Mouse (Mus musculus) heart, postnatal 0 days (tissue): ENCODE measurements around the gene Sf3b3.

Experiments used
- CTCF ChIP-seq: IDR thresholded peaks from 2 replicates; pipeline ENCODE4 v1.5.1; 2016; ENCODE audit warnings: antibody characterized with exemption, control low read depth, low read depth
- EP300 ChIP-seq: IDR thresholded peaks from 2 replicates; pipeline ENCODE4 v1.6.1; 2016; ENCODE audit warnings: antibody characterized with exemption, low read depth

GRCm38 (mm10) chr8:110845821-110846404, 674 bp downstream of the Sf3b3 start:
- TF ChIP-seq CTCF (no peak), EP300 (no peak)
